Mouse (Mus musculus) hindbrain, embryonic 12.5 days (tissue): ENCODE measurements around the gene Crebrf. TPM values are rescaled to one million over a fixed set of nuclear protein-coding genes. Genes with fewer than 3 reads are reported as not detected.
A peak's percentile ranks its signal among the peaks of the same experiment; 100 is the strongest.

Experiments used
- ATAC-seq: fragments of 200-750 bp; cut with Nextera tagmentation; 2 replicates; pipeline ENCODE4 v1.8.0; 2017; ENCODE audit warnings: moderate TSS enrichment; ENCODE audit not compliant: low FRiP score
- H3K27ac ChIP-seq: fragments of 300-500 bp; sonication (generic); 2 replicates; pipeline ENCODE4 v1.5.1; 2016; ENCODE audit warnings: mild to moderate bottlenecking
- H3K27me3 ChIP-seq: fragments of 300-500 bp; sonication (generic); 2 replicates; pipeline ENCODE4 v1.6.1; 2016; ENCODE audit warnings: mild to moderate bottlenecking
- H3K36me3 ChIP-seq: fragments of 300-500 bp; sonication (generic); 2 replicates; pipeline ENCODE4 v1.6.1; 2016; ENCODE audit warnings: mild to moderate bottlenecking
- H3K4me1 ChIP-seq: fragments of 300-500 bp; sonication (generic); 2 replicates; pipeline ENCODE4 v1.6.1; 2016
- H3K4me2 ChIP-seq: fragments of 300-500 bp; sonication (generic); replicated peaks from 2 replicates; pipeline ENCODE4 v1.6.1; 2016; ENCODE audit warnings: mild to moderate bottlenecking
- H3K4me3 ChIP-seq: fragments of 300-500 bp; sonication (generic); 2 replicates; pipeline ENCODE4 v1.5.1; 2016; ENCODE audit warnings: mild to moderate bottlenecking
- H3K9ac ChIP-seq: fragments of 300-500 bp; sonication (generic); 2 replicates; pipeline ENCODE4 v1.6.1; 2016; ENCODE audit warnings: mild to moderate bottlenecking, moderate library complexity
- H3K9me3 ChIP-seq: fragments of 300-500 bp; sonication (generic); replicated peaks from 2 replicates; pipeline ENCODE4 v1.6.1; 2016; ENCODE audit warnings: mild to moderate bottlenecking
- WGBS: fragments of 180-500 bp; shearing (Covaris S2); methylation state at CpG from one replicate; pipeline ENCODE4 v1.1.7; 2016; 5-methylcytosine and 5-hydroxymethylcytosine counted together
- polyA plus RNA-seq: library from polyadenylated mRNA; unstranded; fragments of >200 nt; fragmentation: Nextera tagmentation; extraction: Ambion mirVana; gene quantifications from 2 replicates; pipeline ENCODE4 v1.2.1, GENCODE M21; 2016

Crebrf gene
- polyA plus RNA-seq, 1 experiment from 2014 or later = 7.5 TPM

- Histone ChIP-seq H3K9me3 (no peaks in the 10 kb centered on the region), H3K9ac (no peak overlapping the region), H3K36me3 (0 out of 2 replicates have a peak, but pooled peaks cover 4% of the 10 kb centered on the region), H3K4me1 (peaks cover 7% of the 10 kb centered on the region; the same call in 1 of the 2 replicates), H3K27me3 (no peaks in the 10 kb centered on the region), H3K27ac (no peak overlapping the region), H3K4me3 (no peak overlapping the region), H3K4me2 (no peak overlapping the region)
- no peak for ATAC-seq
- WGBS = 51% methylated on average over 9 of the region's 9 CpGs
Measured at GRCm38 (mm10) chr17:26708993-26709590, 6.4 kb upstream of the Crebrf start.

GRCm38 (mm10) chr17:26710049-26710448 is 5.4 kb upstream of the Crebrf start:
- WGBS = 62% methylated on average over 6 of the region's 6 CpGs

GRCm38 (mm10) chr17:26715916-26716717 is 667 bp downstream of the Crebrf start:
- Histone ChIP-seq H3K9ac (peak overlapping the region; percentile 78), H3K4me3 (peak overlapping the region; percentile 87), H3K4me1 (peaks cover 2% of the 10 kb centered on the region), H3K4me2 (peak overlapping the region; percentile 56), H3K27me3 (no peaks in the 10 kb centered on the region), H3K27ac (peak overlapping the region; percentile 87), H3K9me3 (no peaks in the 10 kb centered on the region), H3K36me3 (no peaks in the 10 kb centered on the region)
- WGBS = under 1% methylated on average over 58 of the region's 75 CpGs
- ATAC-seq = peak; percentile 98

More at GRCm38 (mm10) chr17:26710049-26710448, 5.4 kb upstream of the Crebrf start:
- Histone ChIP-seq H3K27me3 (no peaks in the 10 kb centered on the region), H3K4me1 (peaks cover 7% of the 10 kb centered on the region; the same call in 1 of the 2 replicates), H3K9ac (no peak overlapping the region), H3K4me3 (no peak overlapping the region), H3K4me2 (no peak overlapping the region), H3K27ac (no peak overlapping the region), H3K9me3 (no peaks in the 10 kb centered on the region), H3K36me3 (no peaks in the 10 kb centered on the region)
- ATAC-seq = no peak

- Histone ChIP-seq H3K9ac (no peak overlapping the region), H3K36me3 (no peaks in the 10 kb centered on the region), H3K27me3 (no peaks in the 10 kb centered on the region), H3K27ac (no peak overlapping the region), H3K4me2 (no peak overlapping the region), H3K4me3 (no peak overlapping the region), H3K9me3 (no peaks in the 10 kb centered on the region), H3K4me1 (peaks cover 2% of the 10 kb centered on the region)
- 57% methylated on average over 2 of the region's 2 CpGs for WGBS
- no peak for ATAC-seq
Measured at GRCm38 (mm10) chr17:26717868-26718267, 2.4 kb downstream of the Crebrf start.

GRCm38 (mm10) chr17:26719405-26719804 is 4.0 kb downstream of the Crebrf start:
- Histone ChIP-seq H3K4me2 (no peak overlapping the region), H3K27ac (no peak overlapping the region), H3K4me1 (peaks cover 2% of the 10 kb centered on the region), H3K9ac (no peak overlapping the region), H3K27me3 (no peaks in the 10 kb centered on the region), H3K9me3 (no peaks in the 10 kb centered on the region), H3K36me3 (no peaks in the 10 kb centered on the region), H3K4me3 (no peak overlapping the region)
- ATAC-seq = no peak

GRCm38 (mm10) chr17:26721802-26722201 is 6.4 kb downstream of the Crebrf start:
- no peaks in the 10 kb centered on the region for H3K9me3 ChIP-seq
- no peak overlapping the region for H3K9ac ChIP-seq
- H3K4me3 ChIP-seq = no peak overlapping the region
- WGBS = 65% methylated on average over 2 of the region's 2 CpGs
- H3K36me3 ChIP-seq = no peaks in the 10 kb centered on the region
- no peak overlapping the region for H3K4me2 ChIP-seq
- H3K4me1 ChIP-seq = peaks cover 1% of the 10 kb centered on the region; the same call in 1 of the 2 replicates
- H3K27ac ChIP-seq = no peak overlapping the region
- no peaks in the 10 kb centered on the region for H3K27me3 ChIP-seq
- ATAC-seq = no peak

- H3K27ac ChIP-seq = no peak overlapping the region
- no peaks in the 10 kb centered on the region for H3K4me1 ChIP-seq
- no peaks in the 10 kb centered on the region for H3K36me3 ChIP-seq
- no peaks in the 10 kb centered on the region for H3K27me3 ChIP-seq
- no peak for ATAC-seq
- no peak overlapping the region for H3K4me2 ChIP-seq
- H3K9me3 ChIP-seq = no peaks in the 10 kb centered on the region
- no peak overlapping the region for H3K9ac ChIP-seq
- WGBS = 52% methylated on average over 1 of the region's 1 CpGs
- H3K4me3 ChIP-seq = no peak overlapping the region
Measured at GRCm38 (mm10) chr17:26724790-26725189, 9.3 kb downstream of the Crebrf start.

- Histone ChIP-seq H3K27me3 (no peaks in the 10 kb centered on the region), H3K9ac (no peak overlapping the region), H3K4me1 (no peaks in the 10 kb centered on the region), H3K9me3 (no peaks in the 10 kb centered on the region), H3K4me3 (no peak overlapping the region), H3K4me2 (no peak overlapping the region), H3K27ac (no peak overlapping the region), H3K36me3 (no peaks in the 10 kb centered on the region)
- 84% methylated on average over 1 of the region's 1 CpGs for WGBS
- ATAC-seq = no peak
Measured at GRCm38 (mm10) chr17:26726674-26727073, 11.2 kb downstream of the Crebrf start.

GRCm38 (mm10) chr17:26727110-26727755 is 11.8 kb downstream of the Crebrf start:
- Histone ChIP-seq H3K4me1 (no peaks in the 10 kb centered on the region), H3K27ac (no peak overlapping the region), H3K4me3 (no peak overlapping the region), H3K4me2 (no peak overlapping the region), H3K9me3 (no peaks in the 10 kb centered on the region), H3K36me3 (no peaks in the 10 kb centered on the region), H3K9ac (no peak overlapping the region), H3K27me3 (no peaks in the 10 kb centered on the region)
- 81% methylated on average over 3 of the region's 3 CpGs for whole genome bisulfite sequencing
- no peak for ATAC-seq

GRCm38 (mm10) chr17:26742581-26742980 is 27.1 kb downstream of the Crebrf start:
- ATAC-seq = no peak
- Histone ChIP-seq H3K36me3 (peaks cover 7% of the 10 kb centered on the region; the same call in 1 of the 2 replicates), H3K27ac (no peak overlapping the region), H3K4me2 (no peak overlapping the region), H3K4me3 (no peak overlapping the region), H3K9ac (no peak overlapping the region), H3K9me3 (no peaks in the 10 kb centered on the region), H3K27me3 (no peaks in the 10 kb centered on the region), H3K4me1 (no peaks in the 10 kb centered on the region)
- WGBS = 52% methylated on average over 4 of the region's 4 CpGs

- Histone ChIP-seq H3K4me3 (no peak overlapping the region), H3K27ac (no peak overlapping the region), H3K4me1 (no peaks in the 10 kb centered on the region), H3K9ac (no peak overlapping the region), H3K9me3 (no peaks in the 10 kb centered on the region), H3K4me2 (no peak overlapping the region), H3K36me3 (peaks cover 7% of the 10 kb centered on the region; the same call in 1 of the 2 replicates), H3K27me3 (no peaks in the 10 kb centered on the region)
- ATAC-seq = no peak
- 68% methylated on average over 1 of the region's 1 CpGs for WGBS
Measured at GRCm38 (mm10) chr17:26743294-26743693, 27.8 kb downstream of the Crebrf start.

GRCm38 (mm10) chr17:26749975-26750374 is 34.5 kb downstream of the Crebrf start:
- no peak overlapping the region for H3K4me3 ChIP-seq
- no peaks in the 10 kb centered on the region for H3K9me3 ChIP-seq
- no peaks in the 10 kb centered on the region for H3K27me3 ChIP-seq
- 86% methylated on average over 3 of the region's 3 CpGs for WGBS
- H3K27ac ChIP-seq = no peak overlapping the region
- ATAC-seq = no peak
- no peaks in the 10 kb centered on the region for H3K4me1 ChIP-seq
- no peak overlapping the region for H3K9ac ChIP-seq
- no peaks in the 10 kb centered on the region for H3K36me3 ChIP-seq
- H3K4me2 ChIP-seq = no peak overlapping the region
